Mouse (Mus musculus): ENCODE measurements around the gene Snai3.

DNA sequence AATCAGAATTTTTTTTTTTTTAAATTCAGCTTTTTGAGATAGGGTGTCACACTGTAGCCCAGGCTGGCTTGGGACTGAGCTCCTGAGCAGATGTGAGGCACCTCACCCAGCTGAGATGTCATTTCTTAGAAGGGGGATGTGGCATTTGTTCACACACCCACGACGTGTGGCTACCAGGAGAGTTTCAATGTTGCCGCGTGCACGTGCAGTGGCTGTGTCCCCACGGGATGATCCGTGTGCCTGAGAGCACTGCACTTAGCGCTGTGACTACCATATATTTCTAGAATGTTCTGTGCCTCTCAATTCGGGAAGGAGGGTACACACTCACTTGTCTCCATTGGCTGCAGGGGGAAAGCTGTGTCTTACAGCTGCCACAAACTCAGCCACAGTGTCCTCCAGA is 24.4 kb downstream of the Snai3 start:
- no peak for TF ChIP-seq CTCF (IDR thresholded peaks at IDR 0.05; ENCODE audit: low read depth)
- TF ChIP-seq EP300 (optimal IDR thresholded peaks at IDR 0.05) = no peak

Measured in stomach, postnatal 0 days (tissue).